Mouse (Mus musculus): ENCODE data around the gene Plin3.

DNA sequence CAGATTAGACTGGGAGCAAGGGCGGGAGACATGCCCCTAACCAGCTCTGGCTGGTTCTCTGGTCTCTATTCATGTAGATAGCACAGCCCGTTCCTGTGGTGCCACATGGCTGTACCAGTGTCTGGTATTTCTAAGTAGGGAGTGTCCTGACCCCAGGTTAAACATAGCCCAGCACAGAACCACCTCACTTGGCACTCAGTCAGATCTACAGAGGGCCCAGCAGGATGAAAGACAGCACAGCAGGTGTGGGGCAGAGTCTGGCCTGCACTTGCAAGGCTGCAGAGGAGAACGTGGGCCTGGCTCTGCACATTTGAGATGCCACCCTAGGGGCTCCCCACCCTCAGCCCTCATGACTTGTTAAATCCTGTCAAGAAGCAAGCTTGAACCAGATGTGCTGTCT lies 31.5 kb downstream of the Plin3 start:
- TF ChIP-seq CTCF (IDR thresholded peaks at IDR 0.05; ENCODE audit: low read depth) = no peak
- no peak for TF ChIP-seq EP300 (IDR thresholded peaks at IDR 0.05; ENCODE audit: low read depth)
